In the genomic region with DNA sequence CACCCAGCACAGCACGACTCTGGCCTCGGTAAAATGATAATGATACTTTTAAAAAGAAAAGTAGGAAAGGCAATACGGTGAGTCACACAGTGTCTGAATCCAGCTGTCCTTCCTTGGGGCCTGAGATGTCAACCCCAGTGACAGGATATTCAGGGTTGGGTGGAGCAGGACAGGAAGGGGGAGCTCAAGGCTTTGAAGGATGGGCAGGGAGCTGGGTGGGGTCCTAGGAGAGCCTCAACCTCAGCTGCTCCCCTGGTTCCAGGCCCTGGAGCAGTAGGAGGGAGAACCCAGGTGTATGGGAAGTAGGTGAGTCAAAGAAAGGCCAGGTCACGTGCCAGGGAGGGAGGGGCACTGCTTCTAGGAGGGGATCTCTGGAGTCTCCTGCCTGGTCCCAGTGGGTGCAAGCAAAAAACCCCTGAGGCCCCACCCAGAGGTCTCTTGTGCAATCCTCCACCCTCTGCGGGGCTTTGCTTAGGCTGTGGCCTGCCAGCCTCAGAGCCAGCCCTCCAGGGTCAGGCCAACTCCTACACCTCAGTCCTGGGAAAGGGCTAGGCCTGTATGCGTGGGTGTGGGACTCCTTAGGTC, we compare ENCODE assay signal across 11 mouse cellular contexts. TPM values are rescaled to one million over a fixed set of nuclear protein-coding genes. Genes with fewer than 3 reads are reported as not detected.
A peak's percentile ranks its signal among the peaks of the same experiment; 100 is the strongest.
DNase-seq lines count a peak whose midpoint lies in the region; ATAC-seq lines count a peak whose summit lies in the region.
"Had no signal": no experiment of that assay in that cellular context is flagged by ENCODE, and none has a peak within 500 bp of the region (broad histone marks: within the 10 kb centered on the region; RNA-seq: fewer than 3 reads in every experiment).

No protein-coding gene starts in this region.

- no peak overlapping the region for H3K9ac ChIP-seq in hindbrain, embryonic 11.5 days (ENCODE audit: low read depth, low read length)
- no peak overlapping the region for H3K9ac ChIP-seq in hindbrain, embryonic 16.5 days (ENCODE audit: low read depth, low read length)
- no peak overlapping the region; the same call in 1 of the 2 replicates for H3K9ac ChIP-seq in heart, embryonic 14.5 days (ENCODE audit: low read length)
- no peak overlapping the region for H3K9ac ChIP-seq in liver, embryonic 15.5 days

- no peaks in the 10 kb centered on the region for H3K36me3 ChIP-seq in hindbrain, embryonic 11.5 days (ENCODE audit: control insufficient read depth, insufficient read depth, low read length)
- H3K36me3 ChIP-seq in hindbrain, embryonic 16.5 days (ENCODE audit: control insufficient read depth, insufficient read depth, low read length): no peaks in the 10 kb centered on the region
- no peaks in the 10 kb centered on the region for H3K36me3 ChIP-seq in heart, embryonic 14.5 days (ENCODE audit: control insufficient read depth, insufficient read depth, low read length)
- H3K36me3 ChIP-seq in liver, embryonic 15.5 days (replicated peaks): no peaks in the 10 kb centered on the region

- WGBS in hindbrain, embryonic 11.5 days: 73% methylated on average over 6 of the region's 6 CpGs
- WGBS in hindbrain, embryonic 16.5 days: 77% methylated on average over 6 of the region's 6 CpGs
- WGBS in heart, embryonic 14.5 days: 54% methylated on average over 5 of the region's 6 CpGs
- WGBS in liver, embryonic 15.5 days (ENCODE audit: insufficient replicate concordance): 35% methylated on average over 6 of the region's 6 CpGs

- no peak overlapping the region for H3K4me2 ChIP-seq in hindbrain, embryonic 11.5 days (replicated peaks; ENCODE audit: low read depth, low read length)
- no peak overlapping the region for H3K4me2 ChIP-seq in hindbrain, embryonic 16.5 days (ENCODE audit: low read length)
- no peak overlapping the region for H3K4me2 ChIP-seq in heart, embryonic 14.5 days (ENCODE audit: low read length)
- no peak overlapping the region for H3K4me2 ChIP-seq in liver, embryonic 15.5 days

- H3K27me3 ChIP-seq in hindbrain, embryonic 11.5 days (ENCODE audit: control insufficient read depth, insufficient read depth, low read length): no peaks in the 10 kb centered on the region
- no peaks in the 10 kb centered on the region for H3K27me3 ChIP-seq in hindbrain, embryonic 16.5 days (replicated peaks; ENCODE audit: control insufficient read depth, insufficient read depth, low read length)
- peaks cover 6% of the 10 kb centered on the region; the same call in 1 of the 2 replicates for H3K27me3 ChIP-seq in heart, embryonic 14.5 days (ENCODE audit: control insufficient read depth, insufficient read depth, low read length)
- H3K27me3 ChIP-seq in liver, embryonic 15.5 days: peaks cover 48% of the 10 kb centered on the region

- ATAC-seq in hindbrain, embryonic 11.5 days (ENCODE audit: low FRiP score): no peak
- ATAC-seq in hindbrain, embryonic 16.5 days: no peak
- ATAC-seq in heart, embryonic 14.5 days (ENCODE audit: insufficient number of reproducible peaks, insufficient read depth, low FRiP score, low read depth): no peak
- no peak for ATAC-seq in liver, embryonic 15.5 days (ENCODE audit: insufficient read depth)
- no peak for ATAC-seq in frontal cortex, adult (ENCODE audit: low TSS enrichment)

- peaks cover 15% of the 10 kb centered on the region for H3K4me1 ChIP-seq in hindbrain, embryonic 11.5 days (replicated peaks; ENCODE audit: control insufficient read depth, insufficient read depth, low read length)
- H3K4me1 ChIP-seq in hindbrain, embryonic 16.5 days (ENCODE audit: control insufficient read depth, insufficient read depth, low read depth, low read length): peaks cover 9% of the 10 kb centered on the region; the same call in 1 of the 2 replicates
- peaks cover 33% of the 10 kb centered on the region in 2 experiments for H3K4me1 ChIP-seq in heart, embryonic 14.5 days (ENCODE audit: control insufficient read depth in 2 of 2, insufficient read depth in 2 of 2, low read length in 2 of 2)
- H3K4me1 ChIP-seq in liver, embryonic 15.5 days (replicated peaks): peaks cover 42% of the 10 kb centered on the region

- H3K9me3 ChIP-seq in hindbrain, embryonic 11.5 days (ENCODE audit: control insufficient read depth, low read length): no peaks in the 10 kb centered on the region
- H3K9me3 ChIP-seq in hindbrain, embryonic 16.5 days (ENCODE audit: control insufficient read depth, low read length): no peaks in the 10 kb centered on the region
- H3K9me3 ChIP-seq in heart, embryonic 14.5 days (ENCODE audit: control insufficient read depth, low read length): no peaks in the 10 kb centered on the region
- H3K9me3 ChIP-seq in liver, embryonic 15.5 days (replicated peaks): no peaks in the 10 kb centered on the region

- H3K27ac ChIP-seq in hindbrain, embryonic 11.5 days (ENCODE audit: low read depth, low read length): 0 out of 2 replicates have a peak overlapping the region, but pooled peaks have one; percentile 30
- no peak overlapping the region; the same call in 1 of the 2 replicates for H3K27ac ChIP-seq in hindbrain, embryonic 16.5 days (ENCODE audit: low read depth, low read length)
- H3K27ac ChIP-seq in heart, embryonic 14.5 days (replicated peaks in 1 of 2; ENCODE audit: control insufficient read depth in 1 of 2, insufficient read depth in 1 of 2, low read depth in 2 of 2, low read length in 2 of 2): peak overlapping the region; percentile 10 to 78; a peak in 2 of 4 replicates
- peak overlapping the region; percentile 29; the same call in 1 of the 2 replicates for H3K27ac ChIP-seq in liver, embryonic 15.5 days (replicated peaks)

- no peak overlapping the region for H3K4me3 ChIP-seq in hindbrain, embryonic 11.5 days (ENCODE audit: low read depth, low read length)
- H3K4me3 ChIP-seq in hindbrain, embryonic 16.5 days (ENCODE audit: low read length): no peak overlapping the region
- H3K4me3 ChIP-seq in heart, embryonic 14.5 days (ENCODE audit: control insufficient read depth in 1 of 2, insufficient read depth in 1 of 2, low read depth in 1 of 2, low read length in 2 of 2): no peak overlapping the region
- no peak overlapping the region for H3K4me3 ChIP-seq in liver, embryonic 15.5 days (replicated peaks)

- DNase-seq in hindbrain, embryonic 11.5 days (ENCODE audit: low spot score): no peak
- peak; percentile 91 for DNase-seq in ES-CJ7 (ENCODE audit: low read depth, low spot score)
- no peak for DNase-seq in cerebellum, postnatal 4 days (ENCODE audit: low spot score in 2 of 2)
- no peak for DNase-seq in urinary bladder, postnatal 25 days (ENCODE audit: low spot score)
- DNase-seq: cerebellum, adult 9-10 months; left cerebral cortex, postnatal 4 days; thymus, adult 2 months had no signal

RNA-seq across cellular contexts. Expression of gene Id1, which starts 9.2 kb away (rescaled TPM):
- 166 and 168 TPM in 2 replicates for polyA plus RNA-seq in hindbrain, embryonic 11.5 days (2014; fragmentation: Nextera tagmentation; extraction: Ambion mirVana)
- 56.8 and 68.4 TPM in 2 replicates for polyA plus RNA-seq in hindbrain, embryonic 16.5 days (2015; fragmentation: Nextera tagmentation; extraction: Ambion mirVana)
- polyA plus RNA-seq in heart, embryonic 14.5 days (2014; fragmentation: Nextera tagmentation; extraction: Ambion mirVana): 56.8 and 61.1 TPM in 2 replicates
- polyA plus RNA-seq in liver, embryonic 15.5 days (2015; fragmentation: Nextera tagmentation; extraction: Ambion mirVana): 20.5 and 20.9 TPM in 2 replicates

RNA-seq across cellular contexts. Expression of gene Cox4i2, which starts 27.1 kb away (rescaled TPM):
- 4.1 and 4.4 TPM in 2 replicates for polyA plus RNA-seq in hindbrain, embryonic 11.5 days (2014; fragmentation: Nextera tagmentation; extraction: Ambion mirVana)
- polyA plus RNA-seq in hindbrain, embryonic 16.5 days (2015; fragmentation: Nextera tagmentation; extraction: Ambion mirVana): 6.7 and 7.0 TPM in 2 replicates
- 18.5 and 18.6 TPM in 2 replicates for polyA plus RNA-seq in heart, embryonic 14.5 days (2014; fragmentation: Nextera tagmentation; extraction: Ambion mirVana)
- polyA plus RNA-seq in liver, embryonic 15.5 days (2015; fragmentation: Nextera tagmentation; extraction: Ambion mirVana): 1.0 and 1.1 TPM in 2 replicates

RNA-seq across cellular contexts. Expression of gene Mcts2, which starts 40.0 kb away (rescaled TPM):
- 43.9 and 48.5 TPM in 2 replicates for polyA plus RNA-seq in hindbrain, embryonic 11.5 days (2014; fragmentation: Nextera tagmentation; extraction: Ambion mirVana)
- polyA plus RNA-seq in hindbrain, embryonic 16.5 days (2015; fragmentation: Nextera tagmentation; extraction: Ambion mirVana): 32.2 and 36.7 TPM in 2 replicates
- 20.8 and 25.6 TPM in 2 replicates for polyA plus RNA-seq in heart, embryonic 14.5 days (2014; fragmentation: Nextera tagmentation; extraction: Ambion mirVana)
- polyA plus RNA-seq in liver, embryonic 15.5 days (2015; fragmentation: Nextera tagmentation; extraction: Ambion mirVana): 12.1 and 12.4 TPM in 2 replicates

RNA-seq across cellular contexts. Expression of gene H13, which starts 57.6 kb away (rescaled TPM):
- 124 and 138 TPM in 2 replicates for polyA plus RNA-seq in hindbrain, embryonic 11.5 days (2014; fragmentation: Nextera tagmentation; extraction: Ambion mirVana)
- 172 and 178 TPM in 2 replicates for polyA plus RNA-seq in hindbrain, embryonic 16.5 days (2015; fragmentation: Nextera tagmentation; extraction: Ambion mirVana)
- 70.6 and 74.6 TPM in 2 replicates for polyA plus RNA-seq in heart, embryonic 14.5 days (2014; fragmentation: Nextera tagmentation; extraction: Ambion mirVana)
- polyA plus RNA-seq in liver, embryonic 15.5 days (2015; fragmentation: Nextera tagmentation; extraction: Ambion mirVana): 45.2 and 49.8 TPM in 2 replicates
